Mouse (Mus musculus) embryonic fibroblast, embryonic 13.5 days (primary cell): Measurements from ENCODE around the gene Srrm4.

Experiments
- CTCF ChIP-seq: IDR thresholded peaks from 2 replicates; pipeline ENCODE4 v1.5.1; 2011; ENCODE audit warnings: mild to moderate bottlenecking, control low read depth, low read length, moderate library complexity, borderline replicate concordance; ENCODE audit not compliant: insufficient read depth
- POLR2A ChIP-seq: IDR thresholded peaks from 2 replicates; pipeline ENCODE4 v1.6.1; 2011; ENCODE audit warnings: low read depth, mild to moderate bottlenecking, control low read depth, low read length, moderate library complexity

DNA sequence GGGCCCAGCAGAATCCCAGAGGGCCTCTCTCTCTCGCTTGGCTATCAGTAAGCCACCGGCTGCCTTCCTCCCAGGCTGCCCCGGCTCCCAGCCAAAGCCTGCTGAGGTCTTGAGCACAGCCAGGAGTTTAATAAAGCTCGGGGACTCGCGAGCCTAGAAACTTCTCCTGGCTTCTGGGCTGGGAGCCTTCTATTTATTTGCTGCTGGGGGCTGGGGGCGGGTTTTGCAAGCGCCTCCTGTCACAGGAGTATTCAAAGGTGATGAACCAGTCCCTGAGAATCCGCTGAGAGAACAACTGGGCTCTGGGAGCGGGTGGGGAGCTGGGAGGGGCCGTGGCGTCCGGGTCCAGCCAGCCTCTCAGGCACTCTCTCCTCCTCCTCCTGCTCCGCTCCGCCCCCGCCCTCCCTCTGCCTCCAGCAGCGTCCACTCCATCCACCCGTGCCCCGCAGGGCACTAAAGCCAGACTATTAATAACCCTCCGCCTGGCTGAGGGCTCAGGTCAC lies 168.9 kb downstream of the Srrm4 start, which contains the start of gene Hspb8:
- TF ChIP-seq CTCF (no peak), POLR2A (peak; percentile 84)
